Mouse (Mus musculus) lung, embryonic 16.5 days (tissue): ENCODE results near the gene Doc2a. TPM values are rescaled to one million over a fixed set of nuclear protein-coding genes. Genes with fewer than 3 reads are reported as not detected.

Source experiments
- ATAC-seq: fragments of 200-750 bp; cut with Nextera tagmentation; 2 replicates; pipeline ENCODE4 v1.8.0; 2017; ENCODE audit warnings: low read depth, mild to moderate bottlenecking, moderate library complexity
- H3K27ac ChIP-seq: fragments of 300-500 bp; sonication (generic); 2 replicates; pipeline ENCODE4 v1.5.1; 2014; ENCODE audit warnings: mild to moderate bottlenecking, control low read depth, low read length
- H3K27me3 ChIP-seq: fragments of 300-500 bp; sonication (generic); 2 replicates; pipeline ENCODE4 v1.6.1; 2014; ENCODE audit warnings: low read depth, low read length, mixed read lengths; ENCODE audit not compliant: control insufficient read depth, insufficient read depth
- H3K36me3 ChIP-seq: fragments of 300-500 bp; sonication (generic); 2 replicates; pipeline ENCODE4 v1.6.1; 2014; ENCODE audit warnings: low read length; ENCODE audit not compliant: control insufficient read depth, insufficient read depth
- H3K4me1 ChIP-seq: fragments of 300-500 bp; sonication (generic); replicated peaks from 2 replicates; pipeline ENCODE4 v1.6.1; 2014; ENCODE audit warnings: low read length, mixed read lengths; ENCODE audit not compliant: control insufficient read depth, insufficient read depth
- H3K4me2 ChIP-seq: fragments of 300-500 bp; sonication (generic); 2 replicates; pipeline ENCODE4 v1.6.1; 2014; ENCODE audit warnings: low read depth, low read length, control low read depth
- H3K4me3 ChIP-seq: fragments of 300-500 bp; sonication (generic); 2 replicates; pipeline ENCODE4 v1.5.1; 2014; ENCODE audit warnings: mild to moderate bottlenecking, low read length, control low read depth
- H3K9ac ChIP-seq: fragments of 300-500 bp; sonication (generic); 2 replicates; pipeline ENCODE4 v1.6.1; 2014; ENCODE audit warnings: low read length, control low read depth
- H3K9me3 ChIP-seq: fragments of 300-500 bp; sonication (generic); 2 replicates; pipeline ENCODE4 v1.6.1; 2016; ENCODE audit warnings: low read length; ENCODE audit not compliant: control insufficient read depth
- WGBS: fragments of 180-500 bp; shearing (Covaris S2); extraction: QIAGEN DNeasy Blood & Tissue Kit; methylation state at CpG from one replicate; pipeline ENCODE4 v1.1.7; 2014; 5-methylcytosine and 5-hydroxymethylcytosine counted together
- polyA plus RNA-seq: library from polyadenylated mRNA; unstranded; fragments of >200 nt; fragmentation: Nextera tagmentation; extraction: Ambion mirVana; gene quantifications from 2 replicates; pipeline ENCODE4 v1.2.1, GENCODE M21; 2015

The Doc2a gene
- polyA plus RNA-seq, 1 experiment from 2014 or later: 0.49 TPM

GRCm38 (mm10) chr7:126860987-126861386 lies 13.8 kb downstream of the Doc2a start:
- 55% methylated on average over 5 of the region's 5 CpGs for WGBS
- H3K36me3 ChIP-seq: peaks cover 17% of the 10 kb centered on the region
- no peak for ATAC-seq
- peaks cover 23% of the 10 kb centered on the region for H3K4me1 ChIP-seq
- peak overlapping the region; percentile 83 for H3K4me2 ChIP-seq
- H3K4me3 ChIP-seq: peak overlapping the region; percentile 69
- H3K9me3 ChIP-seq: no peaks in the 10 kb centered on the region
- H3K27me3 ChIP-seq: no peaks in the 10 kb centered on the region
- H3K27ac ChIP-seq: peak overlapping the region; percentile 41; the same call in 1 of the 2 replicates
- peak overlapping the region; percentile 77 for H3K9ac ChIP-seq

GRCm38 (mm10) chr7:126861429-126862130 lies 14.4 kb downstream of the Doc2a start, which contains the start of gene Hirip3:
Gene Hirip3, plus strand, starts transcription at chr7:126861972.
- H3K4me2 ChIP-seq: peak within 1 kb of the TSS; percentile 83
- H3K4me3 ChIP-seq: peak within 1 kb of the TSS; percentile 69
- H3K36me3 ChIP-seq: peaks cover 22% of the 10 kb centered on the region
- peak within 1 kb of the TSS; percentile 77 for H3K9ac ChIP-seq
- 1% methylated on average over 42 of the region's 42 CpGs for WGBS
- peak within 1 kb of the TSS; percentile 79 for H3K27ac ChIP-seq
- no peaks in the 10 kb centered on the region for H3K9me3 ChIP-seq
- peak; percentile 94 for ATAC-seq
- peaks cover 23% of the 10 kb centered on the region for H3K4me1 ChIP-seq
- no peaks in the 10 kb centered on the region for H3K27me3 ChIP-seq

GRCm38 (mm10) chr7:126862147-126862784 lies 15.1 kb downstream of the Doc2a start, which contains the start of gene Ino80e:
Gene Ino80e, minus strand, starts transcription at chr7:126862377.
- peak; percentile 79 for ATAC-seq
- WGBS: under 1% methylated on average over 41 of the region's 41 CpGs
- H3K9me3 ChIP-seq: no peaks in the 10 kb centered on the region
- H3K4me1 ChIP-seq: peaks cover 23% of the 10 kb centered on the region
- H3K4me2 ChIP-seq: peak within 1 kb of the TSS; percentile 83
- peak within 1 kb of the TSS; percentile 77 for H3K9ac ChIP-seq
- H3K36me3 ChIP-seq: peaks cover 26% of the 10 kb centered on the region
- H3K27ac ChIP-seq: peak within 1 kb of the TSS; percentile 79
- H3K4me3 ChIP-seq: peak within 1 kb of the TSS; percentile 69
- no peaks in the 10 kb centered on the region for H3K27me3 ChIP-seq

- peak overlapping the region; percentile 69 for H3K4me3 ChIP-seq
Measured at GRCm38 (mm10) chr7:126863791-126864190, 16.6 kb downstream of the Doc2a start.

GRCm38 (mm10) chr7:126867534-126867933 lies 20.3 kb downstream of the Doc2a start:
- Histone ChIP-seq H3K9me3 (no peaks in the 10 kb centered on the region), H3K4me2 (no peak overlapping the region), H3K4me1 (peaks cover 22% of the 10 kb centered on the region), H3K4me3 (no peak overlapping the region), H3K9ac (no peak overlapping the region), H3K36me3 (peaks cover 51% of the 10 kb centered on the region), H3K27ac (peak overlapping the region; percentile 65), H3K27me3 (no peaks in the 10 kb centered on the region)
- 63% methylated on average over 2 of the region's 2 CpGs for WGBS
- no peak for ATAC-seq

More at GRCm38 (mm10) chr7:126863791-126864190, 16.6 kb downstream of the Doc2a start:
- Histone ChIP-seq H3K27me3 (no peaks in the 10 kb centered on the region), H3K36me3 (peaks cover 27% of the 10 kb centered on the region), H3K9me3 (no peaks in the 10 kb centered on the region), H3K9ac (peak overlapping the region; percentile 77), H3K27ac (no peak overlapping the region; the same call in 1 of the 2 replicates), H3K4me1 (peaks cover 25% of the 10 kb centered on the region), H3K4me2 (peak overlapping the region; percentile 83)
- ATAC-seq: no peak
- WGBS: 54% methylated on average over 6 of the region's 6 CpGs

- no peaks in the 10 kb centered on the region for H3K9me3 ChIP-seq
- 63% methylated on average over 12 of the region's 12 CpGs for WGBS
- no peak overlapping the region for H3K4me2 ChIP-seq
- no peak overlapping the region for H3K9ac ChIP-seq
- peak; percentile 37; the same call in 1 of the 2 replicates for ATAC-seq
- no peak overlapping the region for H3K4me3 ChIP-seq
- peaks cover 19% of the 10 kb centered on the region for H3K4me1 ChIP-seq
- peak overlapping the region; percentile 34 for H3K27ac ChIP-seq
- peaks cover 56% of the 10 kb centered on the region for H3K36me3 ChIP-seq
- H3K27me3 ChIP-seq: no peaks in the 10 kb centered on the region
Measured at GRCm38 (mm10) chr7:126868003-126868402, 20.8 kb downstream of the Doc2a start.

- 90% methylated on average over 23 of the region's 23 CpGs for WGBS
- Histone ChIP-seq H3K27me3 (no peaks in the 10 kb centered on the region), H3K4me2 (no peak overlapping the region), H3K27ac (no peak overlapping the region), H3K4me1 (peaks cover 2% of the 10 kb centered on the region; the same call in 1 of the 2 replicates), H3K36me3 (peaks cover 75% of the 10 kb centered on the region), H3K9me3 (no peaks in the 10 kb centered on the region), H3K9ac (no peak overlapping the region), H3K4me3 (no peak overlapping the region)
- no peak for ATAC-seq
Measured at GRCm38 (mm10) chr7:126869780-126870519, 22.7 kb downstream of the Doc2a start.

GRCm38 (mm10) chr7:126870520-126870891 lies 23.3 kb downstream of the Doc2a start:
- H3K9ac ChIP-seq: no peak overlapping the region
- ATAC-seq: no peak
- H3K27ac ChIP-seq: no peak overlapping the region
- no peak overlapping the region for H3K4me3 ChIP-seq
- H3K4me1 ChIP-seq: peaks cover 2% of the 10 kb centered on the region; the same call in 1 of the 2 replicates
- H3K4me2 ChIP-seq: no peak overlapping the region
- H3K36me3 ChIP-seq: peaks cover 72% of the 10 kb centered on the region
- H3K27me3 ChIP-seq: no peaks in the 10 kb centered on the region
- H3K9me3 ChIP-seq: no peaks in the 10 kb centered on the region
- 94% methylated on average over 2 of the region's 2 CpGs for WGBS

GRCm38 (mm10) chr7:126877239-126877638 lies 30.0 kb downstream of the Doc2a start:
- no peaks in the 10 kb centered on the region for H3K27me3 ChIP-seq
- peaks cover 66% of the 10 kb centered on the region for H3K36me3 ChIP-seq
- H3K4me1 ChIP-seq: peaks cover 8% of the 10 kb centered on the region
- H3K9me3 ChIP-seq: no peaks in the 10 kb centered on the region
- 100% methylated on average over 1 of the region's 1 CpGs for WGBS
- no peak overlapping the region for H3K4me3 ChIP-seq
- H3K27ac ChIP-seq: no peak overlapping the region
- no peak overlapping the region for H3K9ac ChIP-seq
- ATAC-seq: no peak
- no peak overlapping the region for H3K4me2 ChIP-seq
